Mouse (Mus musculus): ENCODE data around the gene Thra.
A peak's percentile ranks its signal among the peaks of the same experiment; 100 is the strongest.

GRCm38 (mm10) chr11:98795015-98795713, 54.7 kb downstream of the Thra start, which contains the start of gene Msl1:
- TF ChIP-seq POLR2A (IDR thresholded peaks at IDR 0.05; ENCODE audit: insufficient read depth, low read depth, low read length) = peak; percentile 60; the same call in 1 of the 2 replicates
- no peak for TF ChIP-seq CTCF (IDR thresholded peaks at IDR 0.05)
- no peak for TF ChIP-seq EP300 (IDR thresholded peaks at IDR 0.05; ENCODE audit: insufficient read depth, low read depth, low read length)
